ENCODE assay signal across 9 mouse cellular contexts in the genomic region with DNA sequence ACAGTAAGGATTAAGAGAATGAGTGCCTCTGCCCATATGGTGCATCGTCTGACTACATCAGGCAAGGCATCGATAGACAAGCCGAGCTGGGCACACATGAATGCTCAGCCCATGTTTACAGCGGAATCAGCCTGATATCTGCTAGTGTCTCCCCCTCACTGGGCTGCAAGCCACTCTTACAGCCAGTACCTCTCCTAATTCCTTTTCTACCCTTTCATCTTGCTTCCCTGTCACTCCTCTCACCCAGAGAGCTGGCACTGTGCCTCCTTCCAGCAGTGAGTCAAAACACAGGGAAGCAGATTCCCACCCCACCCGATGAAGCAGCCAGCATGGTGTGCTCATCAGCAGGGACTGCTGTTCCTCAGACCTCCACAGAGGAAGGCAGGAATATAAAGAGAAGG.
DNase-seq lines count a peak whose midpoint lies in the region; ATAC-seq and TF ChIP-seq lines count a peak whose summit lies in the region.
"Had no signal": no experiment of that assay in that cellular context is flagged by ENCODE, and none has a peak within 500 bp of the region (broad histone marks: within the 10 kb centered on the region; RNA-seq: fewer than 3 reads in every experiment).

No protein-coding gene starts in this region.

- no peaks in the 10 kb centered on the region for H3K36me3 ChIP-seq in midbrain, embryonic 13.5 days
- H3K36me3 ChIP-seq in midbrain, embryonic 10.5 days = no peaks in the 10 kb centered on the region
- H3K36me3 ChIP-seq in forebrain, embryonic 16.5 days (ENCODE audit: control insufficient read depth, insufficient read depth) = no peaks in the 10 kb centered on the region
- H3K36me3 ChIP-seq in intestine, embryonic 15.5 days = no peaks in the 10 kb centered on the region
- no peaks in the 10 kb centered on the region for H3K36me3 ChIP-seq in thymus, adult 2 months (ENCODE audit: control insufficient read depth, insufficient read depth, low read length)
- H3K36me3 ChIP-seq: liver, embryonic 13.5 days had no signal

- DNase-seq in midbrain, embryonic 10.5 days (ENCODE audit: low spot score) = no peak
- peak; percentile 62 to 66 for DNase-seq in layer of hippocampus, postnatal 36 days
- peak; percentile 64 for DNase-seq in right cerebral cortex, postnatal 14 days
- DNase-seq in thymus, adult 2 months = no peak
- no peak for DNase-seq in heart, postnatal 36 days
- DNase-seq: liver, embryonic 13.5 days had no signal

- no peak overlapping the region for H3K4me2 ChIP-seq in midbrain, embryonic 13.5 days (replicated peaks)
- H3K4me2 ChIP-seq in forebrain, embryonic 16.5 days (ENCODE audit: low read length) = peak overlapping the region; percentile 16
- H3K4me2 ChIP-seq in intestine, embryonic 15.5 days (replicated peaks) = no peak overlapping the region
- H3K4me2 ChIP-seq: liver, embryonic 13.5 days had no signal

- no peak overlapping the region for H3K9ac ChIP-seq in midbrain, embryonic 13.5 days (replicated peaks)
- H3K9ac ChIP-seq in forebrain, embryonic 16.5 days (replicated peaks; ENCODE audit: low read depth, low read length) = no peak overlapping the region
- H3K9ac ChIP-seq in intestine, embryonic 15.5 days = no peak overlapping the region
- H3K9ac ChIP-seq: liver, embryonic 13.5 days had no signal

- TF ChIP-seq CTCF in thymus, adult 2 months (IDR thresholded peaks at IDR 0.05; ENCODE audit: borderline replicate concordance, control insufficient read depth, extremely low read depth, insufficient read depth, low read length, poor library complexity) = no peak

- 0 out of 2 replicates have a peak overlapping the region, but pooled peaks have one; percentile 17 for H3K27ac ChIP-seq in midbrain, embryonic 13.5 days
- no peak overlapping the region for H3K27ac ChIP-seq in midbrain, embryonic 10.5 days (replicated peaks)
- H3K27ac ChIP-seq in forebrain, embryonic 16.5 days (ENCODE audit: low read length) = peak overlapping the region; percentile 53; the same call in 1 of the 2 replicates
- no peak overlapping the region for H3K27ac ChIP-seq in intestine, embryonic 15.5 days
- no peak overlapping the region for H3K27ac ChIP-seq in thymus, adult 2 months (ENCODE audit: control insufficient read depth, insufficient read depth, low read length)
- H3K27ac ChIP-seq: liver, embryonic 13.5 days had no signal

- no peak overlapping the region for H3K4me3 ChIP-seq in midbrain, embryonic 13.5 days (replicated peaks)
- no peak overlapping the region for H3K4me3 ChIP-seq in midbrain, embryonic 10.5 days
- H3K4me3 ChIP-seq in forebrain, embryonic 16.5 days (replicated peaks; ENCODE audit: low read length) = no peak overlapping the region
- H3K4me3 ChIP-seq in intestine, embryonic 15.5 days (replicated peaks) = no peak overlapping the region
- no peak overlapping the region for H3K4me3 ChIP-seq in thymus, adult 2 months (ENCODE audit: control insufficient read depth, insufficient read depth, low read length)
- H3K4me3 ChIP-seq: liver, embryonic 13.5 days had no signal

- peak; percentile 70 for ATAC-seq in midbrain, embryonic 13.5 days
- ATAC-seq in forebrain, embryonic 16.5 days = peak; percentile 94
- ATAC-seq in intestine, embryonic 15.5 days = no peak

- no peaks in the 10 kb centered on the region for H3K27me3 ChIP-seq in midbrain, embryonic 13.5 days
- H3K27me3 ChIP-seq in midbrain, embryonic 10.5 days (ENCODE audit: low read depth, poor library complexity, severe bottlenecking) = no peaks in the 10 kb centered on the region
- H3K27me3 ChIP-seq in forebrain, embryonic 16.5 days (replicated peaks; ENCODE audit: control insufficient read depth, insufficient read depth, low read length) = no peaks in the 10 kb centered on the region
- no peaks in the 10 kb centered on the region for H3K27me3 ChIP-seq in intestine, embryonic 15.5 days (replicated peaks)
- no peaks in the 10 kb centered on the region for H3K27me3 ChIP-seq in thymus, adult 2 months (ENCODE audit: control insufficient read depth, insufficient read depth, low read length)
- H3K27me3 ChIP-seq: liver, embryonic 13.5 days had no signal

- intact Hi-C loops in heart, postnatal 36 days (cut with DNase I) = no loop called here

- H3K4me1 ChIP-seq in midbrain, embryonic 13.5 days (replicated peaks) = peaks cover 5% of the 10 kb centered on the region; the same call in 1 of the 2 replicates
- H3K4me1 ChIP-seq in midbrain, embryonic 10.5 days = no peaks in the 10 kb centered on the region
- H3K4me1 ChIP-seq in forebrain, embryonic 16.5 days (replicated peaks; ENCODE audit: control insufficient read depth, insufficient read depth, low read length) = peaks cover 6% of the 10 kb centered on the region
- H3K4me1 ChIP-seq in intestine, embryonic 15.5 days (replicated peaks) = no peaks in the 10 kb centered on the region
- H3K4me1 ChIP-seq in thymus, adult 2 months (replicated peaks; ENCODE audit: control insufficient read depth, insufficient read depth, low read length) = no peaks in the 10 kb centered on the region
- H3K4me1 ChIP-seq: liver, embryonic 13.5 days had no signal

- TF ChIP-seq POLR2A in thymus, adult 2 months (IDR thresholded peaks at IDR 0.05; ENCODE audit: control insufficient read depth, extremely low read depth, insufficient read depth, low read length, poor library complexity) = no peak

- H3K9me3 ChIP-seq in midbrain, embryonic 13.5 days = no peaks in the 10 kb centered on the region
- H3K9me3 ChIP-seq in midbrain, embryonic 10.5 days (replicated peaks) = no peaks in the 10 kb centered on the region
- H3K9me3 ChIP-seq in forebrain, embryonic 16.5 days (ENCODE audit: control insufficient read depth, low read length) = no peaks in the 10 kb centered on the region
- no peaks in the 10 kb centered on the region for H3K9me3 ChIP-seq in intestine, embryonic 15.5 days

- 83% methylated on average over 5 of the region's 5 CpGs for WGBS in midbrain, embryonic 13.5 days
- 86% methylated on average over 5 of the region's 5 CpGs for WGBS in midbrain, embryonic 10.5 days
- WGBS in forebrain, embryonic 16.5 days = 28% methylated on average over 5 of the region's 5 CpGs
- WGBS in intestine, embryonic 15.5 days = 76% methylated on average over 5 of the region's 5 CpGs
- WGBS in thymus, adult 2 months = 92% methylated on average over 5 of the region's 5 CpGs

Comparison
In these comparisons a context has a peak if more than half of its experiments do, and no peak if none do; other contexts are left out.
1. H3K27ac ChIP-seq: peak in midbrain, embryonic 13.5 days (single experiment) and forebrain, embryonic 16.5 days (single experiment); none in midbrain, embryonic 10.5 days (single experiment), intestine, embryonic 15.5 days (single experiment) and thymus, adult 2 months (single experiment).
2. DNase-seq: peak in layer of hippocampus, postnatal 36 days (2 of 2) and right cerebral cortex, postnatal 14 days (single experiment); none in midbrain, embryonic 10.5 days (single experiment), thymus, adult 2 months (single experiment) and heart, postnatal 36 days (0 of 2).